Mouse (Mus musculus) R1 (cell line): ENCODE measurements around the gene Myrip.
A peak's percentile ranks its signal among the peaks of the same experiment; 100 is the strongest.
"Not testable (repeated sequence)": the region's sequence is repeated elsewhere in the genome, so short reads cannot be mapped to it uniquely, and the experiment has no call there.

ENCODE experiments used
- DNase-seq: peaks from one replicate; pipeline ENCODE4 v3.0.0-alpha.2; 2018; ENCODE audit warnings: low read depth, low spot score

Gene Myrip

DNA sequence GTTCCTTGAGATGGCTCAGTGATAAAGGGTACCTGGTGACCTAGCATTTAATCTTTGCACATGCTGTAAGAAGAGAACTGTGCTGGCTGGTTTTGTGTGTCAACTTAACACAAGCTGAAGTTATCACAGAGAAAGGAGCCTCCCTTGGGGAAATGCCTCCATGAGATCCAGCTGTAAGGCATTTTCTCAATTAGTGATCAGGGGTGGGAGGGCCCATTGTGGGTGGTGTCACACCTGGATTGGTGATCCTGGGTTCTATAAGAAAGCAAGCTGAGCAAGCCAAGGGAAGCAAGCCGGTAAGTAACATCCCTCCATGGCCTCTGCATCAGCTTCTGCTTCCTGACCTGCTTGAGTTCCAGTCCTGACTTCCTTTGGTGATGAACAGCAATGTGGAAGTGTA, at the start of gene Myrip:
Myrip (plus strand) TSS at position 301 of the 400 bp plus-strand sequence.
- not testable (repeated sequence) for DNase-seq

- peak; percentile 9 for DNase-seq
These were observed 41.5 kb upstream of the Myrip start for GRCm38 (mm10) chr9:120259805-120260204.

GRCm38 (mm10) chr9:120263994-120264393, 37.3 kb upstream of the Myrip start:
- DNase-seq = no peak

DNA sequence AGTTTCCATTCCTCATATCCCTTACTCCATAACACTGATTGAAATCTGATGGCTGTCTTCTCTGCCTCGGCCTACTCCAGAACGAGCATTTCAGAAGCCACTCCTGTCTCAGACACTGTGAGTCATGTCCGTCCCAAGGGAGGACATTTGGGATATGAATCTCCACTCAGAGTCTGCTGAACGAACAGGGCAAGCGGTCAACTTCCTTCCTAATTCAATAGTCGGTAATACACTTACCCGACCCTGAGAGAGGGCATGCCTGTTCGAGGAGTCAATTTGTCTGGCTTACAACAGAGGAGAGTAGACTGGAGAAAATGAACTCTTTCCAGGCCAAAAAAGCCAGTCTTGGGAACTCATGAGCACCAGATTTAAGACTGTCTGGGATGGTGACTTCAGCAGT, 28.2 kb upstream of the Myrip start:
- DNase-seq = no peak

GRCm38 (mm10) chr9:120275226-120275625, 26.1 kb upstream of the Myrip start:
- DNase-seq = no peak

DNA sequence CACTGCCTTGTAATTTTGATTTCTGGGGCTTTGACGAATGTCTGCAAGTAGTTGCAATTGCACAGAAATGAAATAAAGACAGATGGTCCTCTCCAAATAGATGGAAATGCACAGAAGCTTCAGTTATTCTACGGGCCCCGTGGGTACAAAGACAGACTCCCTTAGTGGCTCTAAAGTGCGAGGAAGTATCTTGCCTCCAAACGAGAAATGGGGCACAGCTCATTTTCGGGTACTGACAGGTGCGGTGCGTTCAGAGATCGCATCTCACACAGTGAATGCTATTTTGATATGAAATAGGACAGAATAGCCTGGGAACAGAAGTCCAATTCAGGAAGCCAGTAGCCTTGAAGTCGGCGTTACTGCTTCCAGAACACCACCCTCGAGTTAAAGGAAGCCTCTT, 20.2 kb upstream of the Myrip start:
- no peak for DNase-seq

- no peak for DNase-seq
These were observed 18.8 kb upstream of the Myrip start for GRCm38 (mm10) chr9:120282461-120283047.

- no peak for DNase-seq
These were observed 17.8 kb upstream of the Myrip start for GRCm38 (mm10) chr9:120283556-120283955.

GRCm38 (mm10) chr9:120288011-120288410, 13.3 kb upstream of the Myrip start:
- DNase-seq = no peak

GRCm38 (mm10) chr9:120290375-120290774, 10.9 kb upstream of the Myrip start:
- DNase-seq = no peak

DNA sequence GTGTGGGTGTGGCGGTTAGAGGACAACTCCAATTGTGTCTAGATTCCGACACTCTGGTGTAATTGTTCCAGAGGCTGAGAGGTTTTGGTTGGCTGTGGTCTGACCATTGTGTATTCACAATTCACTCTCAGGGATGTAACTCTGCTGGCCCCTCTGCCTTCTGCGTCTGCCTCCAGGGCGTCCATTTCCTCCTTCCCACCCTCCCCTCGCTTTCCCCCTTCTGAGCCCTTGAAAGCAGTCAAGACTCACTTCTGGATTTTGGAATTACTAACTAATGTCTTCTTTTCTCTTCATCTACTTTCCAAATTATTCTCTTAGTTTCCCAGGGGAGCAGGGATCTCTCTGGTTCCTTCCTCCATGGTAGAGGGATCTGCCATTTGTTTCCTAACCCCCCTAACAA, 8.8 kb upstream of the Myrip start:
- no peak for DNase-seq

DNA sequence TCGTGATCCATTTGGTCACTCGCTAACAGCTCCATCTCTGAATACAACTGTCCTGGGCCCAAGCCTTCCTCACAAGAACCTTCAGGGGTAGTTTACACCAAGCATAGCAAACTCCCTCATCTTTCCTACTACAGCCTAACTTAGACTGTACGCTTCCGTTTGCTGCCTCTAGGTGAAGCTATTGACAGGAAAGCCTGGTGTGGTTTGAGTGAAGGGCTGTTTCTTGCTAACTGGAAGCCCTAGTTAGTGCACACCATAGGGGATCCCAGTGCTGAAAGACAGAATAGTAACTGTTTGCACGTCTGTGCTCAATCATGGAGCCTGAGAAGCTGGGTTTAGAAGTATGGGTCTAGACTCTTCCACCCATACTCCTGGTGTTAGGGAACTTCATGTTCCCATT, 5.8 kb upstream of the Myrip start:
- DNase-seq = no peak

DNA sequence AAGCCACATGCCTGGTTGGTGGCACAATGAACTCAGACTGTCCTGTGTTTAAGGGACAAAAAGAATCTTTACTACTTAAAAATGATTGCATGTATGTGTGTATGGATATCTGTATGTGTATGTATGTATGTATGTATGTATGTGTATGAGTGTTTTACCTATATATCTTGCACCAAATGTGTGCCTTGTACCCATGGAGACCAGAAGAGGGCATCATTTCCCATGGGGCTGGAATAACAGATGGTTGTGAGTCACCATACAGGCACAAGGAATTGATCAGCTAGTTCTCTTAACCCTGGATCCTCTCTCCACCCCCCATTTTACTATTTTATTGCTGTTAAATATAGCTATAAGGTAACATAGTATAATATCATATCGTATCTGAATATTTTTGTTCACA, 4.4 kb upstream of the Myrip start:
- DNase-seq = no peak

DNA sequence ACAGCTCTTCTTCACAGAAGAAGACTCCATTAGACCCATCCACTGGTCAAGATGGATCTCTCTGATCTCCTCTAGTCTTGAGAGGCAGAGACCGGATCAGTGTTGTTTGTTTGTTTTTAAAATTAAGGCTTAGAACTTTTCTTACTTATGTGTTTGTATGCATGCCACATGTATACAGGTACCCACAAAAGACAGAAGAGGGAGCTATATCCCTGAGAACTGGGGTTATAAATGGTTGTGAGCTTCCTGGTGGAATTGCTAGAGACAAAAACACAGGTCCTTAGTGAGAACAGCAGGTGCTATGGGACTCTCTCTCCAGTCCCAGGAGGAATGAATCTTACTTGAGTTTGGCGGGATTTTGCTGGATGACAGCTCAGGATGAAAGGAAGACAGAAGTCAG, 1.9 kb upstream of the Myrip start:
- peak; percentile 15 for DNase-seq

DNA sequence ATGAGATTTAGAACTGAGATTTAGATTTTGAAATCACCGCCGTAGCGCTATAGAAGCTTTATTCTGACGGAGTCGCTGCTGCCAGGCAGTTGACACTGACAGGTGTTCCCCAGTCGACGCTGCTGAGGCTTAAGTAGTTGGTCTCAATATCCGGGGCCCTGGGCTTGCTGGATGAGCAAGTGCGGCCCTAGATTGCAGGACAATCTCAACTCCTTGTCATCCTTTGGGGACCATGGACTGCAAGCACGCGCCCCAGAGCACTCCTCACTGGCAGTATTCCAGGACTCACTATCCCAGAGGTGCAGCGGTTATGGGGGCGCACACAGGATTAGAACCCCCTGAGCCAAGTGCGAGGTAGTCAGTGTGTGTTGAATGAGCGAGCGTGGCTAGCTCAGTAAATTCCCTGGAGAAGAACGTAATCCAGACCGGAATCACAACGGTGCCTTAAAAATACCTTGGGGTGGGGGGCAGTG, 1.7 kb downstream of the Myrip start:
- no peak for DNase-seq

DNA sequence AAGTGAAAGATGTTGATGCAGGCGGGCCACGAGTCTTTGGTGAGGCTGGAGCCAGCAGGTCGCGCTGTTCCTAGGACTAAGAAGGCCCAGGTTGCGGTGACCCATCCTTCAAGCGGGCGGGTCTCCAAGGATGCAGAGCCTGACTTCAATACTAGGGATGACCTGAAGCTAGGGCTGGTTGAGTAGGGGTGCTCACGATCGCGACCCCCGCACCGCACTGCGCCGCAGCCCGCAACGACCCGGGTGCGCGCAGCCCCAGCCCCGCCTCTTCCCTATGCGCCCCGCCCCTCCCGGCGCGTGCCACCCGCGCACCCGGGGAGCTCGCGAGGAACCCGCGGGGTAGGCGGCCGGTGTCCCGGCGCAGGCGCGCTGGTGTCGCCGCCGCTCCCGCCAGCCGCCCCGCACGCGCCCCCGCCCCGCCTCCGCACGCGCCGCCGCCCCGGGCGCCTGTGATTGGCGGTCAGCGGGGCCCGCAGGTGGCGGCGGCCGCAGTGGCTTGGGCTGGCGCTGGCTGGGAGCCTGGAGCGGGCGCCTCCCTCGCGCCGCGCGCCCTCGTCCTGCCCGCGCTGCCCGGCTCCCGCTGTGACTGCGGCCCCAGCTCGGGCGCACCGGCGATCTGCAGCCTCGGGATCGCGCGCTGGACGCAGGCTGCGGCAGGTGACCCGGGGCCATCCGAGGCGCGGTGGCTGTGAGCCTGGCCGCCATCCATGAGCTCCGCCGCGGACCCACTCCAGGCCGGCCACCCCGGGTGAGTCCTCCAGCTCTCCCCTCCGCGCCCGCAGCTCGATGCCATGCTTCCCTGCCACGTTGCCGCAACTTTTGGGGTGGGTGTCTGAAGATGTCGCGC, 2.4 kb downstream of the Myrip start:
- peak; percentile 67 for DNase-seq

GRCm38 (mm10) chr9:120304300-120305137, 3.2 kb downstream of the Myrip start:
- peak; percentile 36 for DNase-seq

DNA sequence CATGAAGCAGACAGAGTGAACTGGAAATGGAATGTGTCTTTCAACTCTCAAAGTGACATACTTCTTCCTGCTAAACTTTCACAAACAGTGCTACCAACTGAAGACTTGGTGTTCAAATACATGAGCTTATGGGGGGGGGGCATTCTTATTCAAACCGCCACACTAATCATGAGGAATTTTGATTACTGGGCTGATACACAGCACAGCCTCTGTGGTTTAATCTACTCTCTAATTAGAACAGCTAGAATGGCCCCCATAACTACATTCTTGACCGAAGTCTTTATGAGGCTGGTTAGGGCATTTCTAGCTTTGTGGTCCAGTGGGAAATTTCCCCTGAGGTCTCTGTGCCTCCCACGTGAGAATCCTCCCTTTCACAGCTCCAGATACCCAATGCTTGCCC, 13.9 kb downstream of the Myrip start:
- no peak for DNase-seq

DNA sequence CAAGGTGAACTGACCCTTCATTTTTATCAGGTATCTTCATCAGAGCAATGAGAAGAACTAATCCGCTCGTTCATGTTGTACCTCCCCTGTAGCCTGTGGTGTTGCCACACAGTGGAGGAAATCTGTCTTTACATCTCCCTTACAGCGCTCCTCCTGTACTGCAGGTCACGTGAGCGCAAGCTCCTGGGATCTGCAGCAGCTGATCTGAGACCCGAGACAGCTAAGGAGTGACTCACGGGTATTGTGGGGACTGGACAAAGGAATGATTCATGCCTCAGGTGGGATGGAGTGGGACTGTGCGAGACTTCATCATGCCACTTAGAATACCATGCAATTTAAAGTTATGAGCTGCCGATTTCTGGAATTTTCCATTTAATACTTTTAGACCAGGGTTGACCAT, 17.8 kb downstream of the Myrip start:
- DNase-seq = peak; percentile 44

GRCm38 (mm10) chr9:120320573-120320972, 19.3 kb downstream of the Myrip start:
- DNase-seq = no peak

DNA sequence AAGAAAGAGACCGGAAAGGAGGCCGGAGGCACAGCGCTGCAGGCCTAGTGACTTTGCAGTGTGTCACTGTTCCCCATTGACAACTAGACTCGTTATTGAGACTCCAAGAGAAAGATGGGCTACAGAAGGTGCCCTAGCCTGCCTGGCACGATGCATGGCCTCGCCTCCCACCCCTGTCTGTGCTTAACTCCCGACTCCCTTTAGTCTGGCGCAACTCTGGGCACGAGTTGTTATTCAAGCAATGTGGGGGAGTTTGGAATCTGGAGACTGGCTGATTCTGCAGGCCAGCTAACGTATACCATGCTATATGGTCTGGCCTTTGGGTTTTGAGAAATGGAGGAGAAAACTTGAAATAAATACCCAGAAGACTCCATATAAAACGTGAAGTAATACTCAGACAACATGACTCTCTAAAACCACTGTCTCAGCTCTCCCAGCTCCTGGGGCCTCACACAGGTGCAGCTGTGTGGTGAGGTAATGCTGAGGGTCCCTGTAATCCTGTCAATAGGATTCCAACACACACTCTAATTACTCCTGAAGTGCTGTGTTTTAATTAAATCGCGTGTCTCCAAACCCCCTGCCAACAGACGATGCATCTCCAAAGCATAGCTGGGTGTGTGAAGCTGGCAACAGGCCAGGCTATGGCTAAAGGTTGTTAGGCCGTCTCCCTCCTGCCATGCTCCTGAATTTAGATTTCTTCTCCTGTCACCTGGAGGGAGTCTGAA, 21.6 kb downstream of the Myrip start:
- no peak for DNase-seq

DNA sequence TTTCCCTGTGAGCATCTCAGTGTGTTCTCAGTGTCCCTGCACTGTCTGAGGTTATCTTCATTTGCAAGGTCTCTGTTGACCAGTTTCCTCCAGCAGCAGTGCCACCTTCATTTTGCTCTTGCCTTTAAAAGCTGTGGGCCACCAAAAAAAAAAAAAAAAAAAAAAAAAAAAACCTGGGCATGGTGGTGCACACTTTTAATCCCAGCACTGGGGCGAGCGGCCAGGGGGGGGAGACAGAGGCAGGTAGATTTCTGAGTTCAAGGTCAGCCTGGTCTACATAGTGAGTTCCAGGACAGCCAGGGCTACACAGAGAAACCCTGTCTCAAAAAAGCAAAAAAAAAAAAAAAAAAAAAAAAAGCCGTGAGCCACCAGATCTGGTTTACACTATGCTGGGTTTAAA, 29.7 kb downstream of the Myrip start:
- DNase-seq = not testable (repeated sequence)
